Mouse (Mus musculus) hindbrain, postnatal 0 days (tissue): ENCODE measurements at regions not wholly inside any gene's neighbourhood (a gene's known extent, or its start where the extent isn't known, plus 50 kb on each side); places are given as distances from the start of the nearest gene placed in this dataset.

Experiments
- ATAC-seq: fragments of 200-750 bp; cut with Nextera tagmentation; 2 replicates; pipeline ENCODE4 v1.8.0; 2017; ENCODE audit warnings: mild to moderate bottlenecking, moderate TSS enrichment, moderate library complexity
- DNase-seq: peaks from one replicate; pipeline ENCODE4 v3.0.0-alpha.2; 2015; ENCODE audit warnings: low spot score
- H3K27ac ChIP-seq: fragments of 300-500 bp; sonication (generic); 2 replicates; pipeline ENCODE4 v1.5.1; 2014; ENCODE audit warnings: mild to moderate bottlenecking
- H3K27me3 ChIP-seq: fragments of 300-500 bp; sonication (generic); 2 replicates; pipeline ENCODE4 v1.6.1; 2014; ENCODE audit warnings: low read length, mixed read lengths; ENCODE audit not compliant: insufficient read depth
- H3K36me3 ChIP-seq: fragments of 300-500 bp; sonication (generic); 2 replicates; pipeline ENCODE4 v1.6.1; 2014; ENCODE audit warnings: low read length, mixed read lengths; ENCODE audit not compliant: insufficient read depth
- H3K4me1 ChIP-seq: fragments of 300-500 bp; sonication (generic); 2 replicates; pipeline ENCODE4 v1.6.1; 2014; ENCODE audit warnings: antibody characterized with exemption, low read length, mixed read lengths; ENCODE audit not compliant: insufficient read depth
- H3K4me2 ChIP-seq: fragments of 300-500 bp; sonication (generic); 2 replicates; pipeline ENCODE4 v1.6.1; 2014; ENCODE audit warnings: low read depth, mild to moderate bottlenecking, low read length, moderate library complexity, mixed read lengths
- H3K4me3 ChIP-seq: fragments of 300-500 bp; sonication (generic); 2 replicates; pipeline ENCODE4 v1.5.1; 2014; ENCODE audit warnings: low read length
- H3K9ac ChIP-seq: fragments of 300-500 bp; sonication (generic); replicated peaks from 2 replicates; pipeline ENCODE4 v1.6.1; 2014; ENCODE audit warnings: mild to moderate bottlenecking, low read length, moderate library complexity, mixed read lengths
- H3K9me3 ChIP-seq: fragments of 300-500 bp; sonication (generic); 2 replicates; pipeline ENCODE4 v1.6.1; 2016; ENCODE audit warnings: low read length, mixed read lengths
- CTCF ChIP-seq: IDR thresholded peaks from 2 replicates; pipeline ENCODE4 v1.5.1; 2016; ENCODE audit warnings: antibody characterized with exemption, control low read depth, low read depth
- WGBS: fragments of 180-500 bp; shearing (Covaris S2); extraction: QIAGEN DNeasy Blood & Tissue Kit; methylation state at CpG from one replicate; pipeline ENCODE4 v1.1.7; 2014; 5-methylcytosine and 5-hydroxymethylcytosine counted together

DNA sequence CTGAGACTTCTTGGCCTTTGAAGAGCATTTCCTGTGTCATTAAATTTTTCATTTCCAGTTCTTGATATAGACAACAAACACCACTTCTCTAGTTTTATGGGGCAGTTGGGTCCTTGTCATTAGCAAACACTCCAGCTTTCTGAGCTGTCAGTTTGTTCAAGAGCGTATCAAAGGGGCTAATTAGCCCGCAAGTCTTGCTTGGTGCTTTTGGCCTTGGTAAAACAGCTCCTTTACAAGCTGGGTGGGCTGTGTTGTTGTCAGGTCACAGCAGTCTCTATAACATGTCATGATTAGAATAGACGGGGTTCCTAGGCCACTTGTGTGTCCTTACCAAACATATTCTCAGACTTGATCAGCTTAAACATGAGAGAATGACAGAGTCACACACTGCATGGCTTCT lies 397.1 kb upstream of the Map3k7 start:
- no peak for ATAC-seq
- H3K27ac ChIP-seq, result no peak overlapping the region
- no peak for DNase-seq

DNA sequence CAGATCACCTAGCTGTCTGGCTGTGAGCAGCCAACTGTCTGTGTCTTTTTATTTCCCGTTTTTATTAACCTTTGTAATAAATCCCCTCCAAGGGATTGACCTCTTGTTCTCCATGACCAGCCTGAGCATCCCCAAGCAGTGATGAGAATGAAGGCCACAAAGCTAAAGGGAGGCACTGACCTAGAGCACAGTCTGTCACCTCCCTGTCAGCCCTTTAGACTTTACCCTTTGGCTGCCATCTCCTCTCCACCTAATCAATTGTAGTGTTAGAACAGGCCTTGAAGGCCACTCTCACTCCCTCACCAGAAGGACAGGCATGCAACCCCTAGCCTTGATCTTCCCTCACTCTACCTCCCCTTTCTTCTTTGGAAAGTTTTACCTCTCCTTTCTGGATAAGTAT lies 394.2 kb upstream of the Map3k7 start:
- DNase-seq (no peak), ATAC-seq (no peak)
- no peak for TF ChIP-seq CTCF
- H3K27me3 ChIP-seq, result no peaks in the 10 kb centered on the region
- H3K4me1 ChIP-seq, result no peaks in the 10 kb centered on the region
- H3K36me3 ChIP-seq, result no peaks in the 10 kb centered on the region
- H3K9me3 ChIP-seq, result no peaks in the 10 kb centered on the region
- H3K4me2 ChIP-seq, result no peak overlapping the region
- no peak overlapping the region for H3K4me3 ChIP-seq
- H3K27ac ChIP-seq, result no peak overlapping the region
- no peak overlapping the region for H3K9ac ChIP-seq
- 81% methylated on average over 1 of the region's 1 CpGs for WGBS

More for the DNA sequence above, 397.1 kb upstream of the Map3k7 start:
- H3K27me3 ChIP-seq, result no peaks in the 10 kb centered on the region
- 38% methylated on average over 3 of the region's 3 CpGs for whole genome bisulfite sequencing
- TF ChIP-seq CTCF, result no peak
- H3K36me3 ChIP-seq, result no peaks in the 10 kb centered on the region
- H3K4me3 ChIP-seq, result no peak overlapping the region
- H3K9ac ChIP-seq, result no peak overlapping the region
- no peaks in the 10 kb centered on the region for H3K9me3 ChIP-seq
- no peak overlapping the region for H3K4me2 ChIP-seq
- no peaks in the 10 kb centered on the region for H3K4me1 ChIP-seq

DNA sequence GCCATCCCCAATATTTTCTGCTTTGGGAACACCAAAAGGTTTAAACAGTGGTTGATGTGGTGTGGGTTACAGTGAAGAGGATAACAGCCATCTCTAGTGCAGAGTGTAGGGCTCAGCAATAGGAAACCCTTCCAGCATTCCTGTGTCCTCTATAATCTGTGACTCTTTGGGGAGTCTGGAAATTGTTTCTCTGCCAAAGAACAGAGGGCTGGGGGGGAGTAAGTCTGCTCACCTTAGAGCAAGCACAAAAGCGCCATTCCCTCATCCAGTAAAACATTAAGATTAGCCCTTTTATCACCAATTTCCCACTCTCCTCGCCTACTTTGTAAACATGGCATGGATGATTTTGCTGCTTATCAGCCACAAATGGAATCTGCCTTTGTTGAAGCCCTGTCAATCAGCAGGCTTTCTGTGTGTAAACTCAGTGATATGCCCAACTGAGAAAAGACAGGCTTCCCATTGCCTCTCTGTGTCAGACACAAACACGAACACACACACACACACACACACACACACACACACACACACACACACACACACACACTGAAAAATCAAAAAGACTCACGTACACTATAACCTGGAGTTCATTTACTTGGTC lies 386.8 kb upstream of the Map3k7 start:
- WGBS, result 53% methylated on average over 4 of the region's 4 CpGs
- Histone ChIP-seq H3K4me1 (no peaks in the 10 kb centered on the region), H3K4me2 (no peak overlapping the region), H3K4me3 (no peak overlapping the region), H3K9me3 (no peaks in the 10 kb centered on the region), H3K36me3 (no peaks in the 10 kb centered on the region), H3K27ac (no peak overlapping the region), H3K9ac (no peak overlapping the region), H3K27me3 (no peaks in the 10 kb centered on the region)
- ATAC-seq, result no peak
- TF ChIP-seq CTCF, result no peak
- DNase-seq, result no peak

DNA sequence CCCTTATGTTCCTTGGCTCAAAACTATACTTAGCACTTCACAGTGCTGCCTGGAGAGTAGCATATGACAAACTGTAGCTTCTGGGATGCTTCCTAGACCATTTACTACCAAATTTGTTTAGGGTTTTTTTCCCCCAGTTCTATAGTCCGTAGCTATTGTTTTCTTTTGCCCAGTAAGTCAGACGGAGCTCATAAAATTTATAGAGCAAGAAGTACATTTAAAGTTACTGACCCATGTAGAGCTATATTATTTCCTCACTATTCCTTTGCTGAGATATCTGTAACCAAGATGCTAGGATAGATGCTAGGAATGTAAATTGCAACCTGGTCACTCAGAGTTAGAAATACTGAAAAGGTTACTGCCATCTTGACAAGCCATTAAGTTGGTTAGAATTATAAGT lies 380.4 kb upstream of the Map3k7 start:
- no peaks in the 10 kb centered on the region for H3K36me3 ChIP-seq
- no peak for ATAC-seq
- 73% methylated on average over 2 of the region's 2 CpGs for WGBS
- no peak for DNase-seq
- no peak overlapping the region for H3K9ac ChIP-seq
- H3K27me3 ChIP-seq, result no peaks in the 10 kb centered on the region
- H3K4me2 ChIP-seq, result no peak overlapping the region
- H3K9me3 ChIP-seq, result no peaks in the 10 kb centered on the region
- no peaks in the 10 kb centered on the region for H3K4me1 ChIP-seq
- H3K4me3 ChIP-seq, result no peak overlapping the region
- no peak for TF ChIP-seq CTCF
- no peak overlapping the region for H3K27ac ChIP-seq

DNA sequence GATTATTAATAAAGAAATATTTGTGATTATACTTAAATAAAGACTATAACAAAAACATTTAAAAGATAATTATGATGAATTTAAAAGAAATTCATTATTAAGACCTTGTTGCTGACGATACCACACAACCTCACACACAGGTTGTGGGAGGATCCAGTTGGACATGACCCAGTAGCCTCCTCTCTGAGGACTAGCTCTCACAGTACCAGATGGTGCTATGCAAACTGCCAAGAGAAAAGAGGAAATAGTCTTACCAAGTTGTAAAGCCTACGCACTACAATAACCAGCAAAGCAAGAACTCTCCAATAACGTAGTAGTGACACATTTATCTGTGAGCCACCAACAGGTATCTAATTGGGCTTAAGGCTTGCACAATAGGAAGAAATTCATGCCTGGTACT lies 379.7 kb upstream of the Map3k7 start:
- H3K36me3 ChIP-seq, result no peaks in the 10 kb centered on the region
- H3K4me3 ChIP-seq, result no peak overlapping the region
- no peaks in the 10 kb centered on the region for H3K27me3 ChIP-seq
- H3K27ac ChIP-seq, result no peak overlapping the region
- no peaks in the 10 kb centered on the region for H3K4me1 ChIP-seq
- DNase-seq, result no peak
- no peak overlapping the region for H3K9ac ChIP-seq
- H3K9me3 ChIP-seq, result no peaks in the 10 kb centered on the region
- H3K4me2 ChIP-seq, result no peak overlapping the region
- WGBS, result 79% methylated on average over 3 of the region's 3 CpGs
- TF ChIP-seq CTCF, result no peak
- ATAC-seq, result no peak

DNA sequence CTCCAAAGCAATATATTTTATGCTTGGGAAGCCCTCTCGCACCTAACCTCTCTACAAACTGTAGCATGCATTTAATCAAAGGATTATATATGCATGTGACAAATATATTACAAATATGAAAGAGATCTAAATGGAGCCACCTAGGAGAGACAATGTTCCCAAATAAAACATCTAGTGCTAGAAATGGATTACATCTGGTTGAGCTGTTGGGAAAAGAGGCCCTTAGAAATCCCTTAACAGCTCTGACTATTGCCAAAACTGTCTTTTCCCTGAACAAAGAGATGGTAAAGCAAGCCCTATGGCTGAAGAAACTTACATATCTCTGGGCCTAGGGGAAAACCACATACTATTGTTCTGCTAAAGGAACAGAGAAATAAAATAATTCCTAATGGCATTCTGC lies 369.8 kb upstream of the Map3k7 start:
- Histone ChIP-seq H3K9me3 (no peaks in the 10 kb centered on the region), H3K9ac (no peak overlapping the region), H3K4me3 (no peak overlapping the region), H3K27me3 (no peaks in the 10 kb centered on the region), H3K36me3 (no peaks in the 10 kb centered on the region), H3K27ac (no peak overlapping the region), H3K4me2 (no peak overlapping the region), H3K4me1 (no peaks in the 10 kb centered on the region)
- WGBS, result 88% methylated on average over 1 of the region's 1 CpGs
- no peak for TF ChIP-seq CTCF
- ATAC-seq (no peak), DNase-seq (no peak)

DNA sequence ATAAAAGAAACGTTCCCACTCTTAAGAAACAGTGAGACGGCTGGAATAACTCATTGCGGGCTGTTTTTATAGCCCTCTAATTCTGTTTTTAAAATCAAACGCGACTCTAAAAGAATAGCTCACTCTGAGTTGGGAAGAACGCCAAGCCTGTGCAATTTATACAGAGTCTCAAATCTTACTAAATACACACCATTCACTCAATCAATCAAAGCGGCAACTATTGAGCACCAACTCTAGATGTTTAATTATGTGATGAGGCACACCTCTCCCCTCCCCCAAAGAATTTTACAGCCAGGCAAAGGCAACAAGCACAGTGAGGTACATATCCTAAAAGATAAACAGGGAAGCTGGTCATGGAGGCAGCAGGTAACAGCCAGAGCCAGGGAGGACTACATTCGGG lies 362.4 kb upstream of the Map3k7 start:
- H3K27me3 ChIP-seq, result no peaks in the 10 kb centered on the region
- H3K9ac ChIP-seq, result no peak overlapping the region
- H3K4me1 ChIP-seq, result 0 out of 2 replicates have a peak, but pooled peaks cover 3% of the 10 kb centered on the region
- no peak for TF ChIP-seq CTCF
- H3K27ac ChIP-seq, result no peak overlapping the region
- H3K4me2 ChIP-seq, result no peak overlapping the region
- no peak for ATAC-seq
- WGBS, result 59% methylated on average over 8 of the region's 8 CpGs
- no peak for DNase-seq
- no peak overlapping the region for H3K4me3 ChIP-seq
- no peaks in the 10 kb centered on the region for H3K36me3 ChIP-seq
- H3K9me3 ChIP-seq, result no peaks in the 10 kb centered on the region
